Mouse (Mus musculus) gonadal fat pad, adult 2 months (tissue): ENCODE results near the gene Slc6a11. TPM values are rescaled to one million over a fixed set of nuclear protein-coding genes. Genes with fewer than 3 reads are reported as not detected.

ENCODE experiments used
- DNase-seq: peaks from one replicate; pipeline ENCODE4 v3.0.0-alpha.2; 2012; ENCODE audit warnings: low read depth
- polyA plus RNA-seq: library from polyadenylated mRNA; depleted of rRNA; stranded (reverse); fragments of >200 nt; gene quantifications from 2 replicates; pipeline ENCODE4 v1.2.3, GENCODE M21; 2012; rRNA removed

The Slc6a11 gene
- polyA plus RNA-seq = not detected in 2 replicates

- no peak for DNase-seq
Measured at GRCm38 (mm10) chr6:114131122-114131872, at the start of gene Slc6a11. Gene Slc6a11 (plus strand): TSS chr6:114131241.

GRCm38 (mm10) chr6:114087106-114087505, 43.9 kb upstream of the Slc6a11 start:
- no peak for DNase-seq

- no peak for DNase-seq
Measured at GRCm38 (mm10) chr6:114089626-114090025, 41.4 kb upstream of the Slc6a11 start.

GRCm38 (mm10) chr6:114092216-114092615, 38.8 kb upstream of the Slc6a11 start:
- DNase-seq = no peak

GRCm38 (mm10) chr6:114094251-114094650, 36.8 kb upstream of the Slc6a11 start:
- DNase-seq = no peak

- DNase-seq = no peak
Measured at GRCm38 (mm10) chr6:114096574-114096973, 34.5 kb upstream of the Slc6a11 start.

GRCm38 (mm10) chr6:114101923-114102322, 29.1 kb upstream of the Slc6a11 start:
- DNase-seq = no peak

GRCm38 (mm10) chr6:114119507-114119906, 11.5 kb upstream of the Slc6a11 start:
- no peak for DNase-seq

GRCm38 (mm10) chr6:114125530-114125929, 5.5 kb upstream of the Slc6a11 start:
- no peak for DNase-seq

- no peak for DNase-seq
Measured at GRCm38 (mm10) chr6:114132472-114132871, 1.4 kb downstream of the Slc6a11 start.

GRCm38 (mm10) chr6:114132916-114133315, 1.9 kb downstream of the Slc6a11 start:
- DNase-seq = no peak

- no peak for DNase-seq
Measured at GRCm38 (mm10) chr6:114138970-114139369, 7.9 kb downstream of the Slc6a11 start.

GRCm38 (mm10) chr6:114141481-114141880, 10.4 kb downstream of the Slc6a11 start:
- no peak for DNase-seq

- no peak for DNase-seq
Measured at GRCm38 (mm10) chr6:114142480-114142879, 11.4 kb downstream of the Slc6a11 start.

- no peak for DNase-seq
Measured at GRCm38 (mm10) chr6:114143544-114143943, 12.5 kb downstream of the Slc6a11 start.

GRCm38 (mm10) chr6:114144447-114145105, 13.5 kb downstream of the Slc6a11 start:
- no peak for DNase-seq

- no peak for DNase-seq
Measured at GRCm38 (mm10) chr6:114145650-114146329, 14.7 kb downstream of the Slc6a11 start.

- no peak for DNase-seq
Measured at GRCm38 (mm10) chr6:114155720-114156119, 24.7 kb downstream of the Slc6a11 start.

- DNase-seq = no peak
Measured at GRCm38 (mm10) chr6:114158811-114159210, 27.8 kb downstream of the Slc6a11 start.

- DNase-seq = no peak
Measured at GRCm38 (mm10) chr6:114160732-114161131, 29.7 kb downstream of the Slc6a11 start.

- DNase-seq = no peak
Measured at GRCm38 (mm10) chr6:114174052-114174397, 43.0 kb downstream of the Slc6a11 start.

GRCm38 (mm10) chr6:114174398-114175140, 43.5 kb downstream of the Slc6a11 start:
- no peak for DNase-seq
